Mouse (Mus musculus): ENCODE data around the gene Tmem121b. TPM values are rescaled to one million over a fixed set of nuclear protein-coding genes. Genes with fewer than 3 reads are reported as not detected.

Tmem121b gene
- total RNA-seq, 2 experiments from 2014 or later = not detected

DNA sequence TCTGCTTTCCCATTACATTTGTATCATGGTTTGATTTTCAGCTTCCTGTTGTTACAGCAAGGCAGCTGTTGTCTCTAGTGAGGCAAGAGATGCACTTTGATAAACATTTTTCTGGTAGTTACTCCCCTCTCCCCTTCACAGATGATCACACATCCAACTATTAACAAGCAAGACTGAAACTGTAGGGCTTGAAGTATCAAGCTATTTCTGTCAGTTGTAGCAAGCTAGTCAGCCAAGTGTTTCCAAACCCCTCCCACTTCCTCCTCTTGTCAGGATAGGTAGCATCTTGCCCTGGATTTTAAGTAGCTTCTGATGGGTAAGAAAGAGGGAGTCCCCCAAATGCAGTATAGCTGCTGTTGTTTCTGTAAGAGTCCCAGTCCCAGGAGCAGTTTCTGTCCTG, 23.8 kb downstream of the Tmem121b start:
- ATAC-seq (replicated peaks; ENCODE audit: low FRiP score, low TSS enrichment, poor library complexity, severe bottlenecking) = no peak

DNA sequence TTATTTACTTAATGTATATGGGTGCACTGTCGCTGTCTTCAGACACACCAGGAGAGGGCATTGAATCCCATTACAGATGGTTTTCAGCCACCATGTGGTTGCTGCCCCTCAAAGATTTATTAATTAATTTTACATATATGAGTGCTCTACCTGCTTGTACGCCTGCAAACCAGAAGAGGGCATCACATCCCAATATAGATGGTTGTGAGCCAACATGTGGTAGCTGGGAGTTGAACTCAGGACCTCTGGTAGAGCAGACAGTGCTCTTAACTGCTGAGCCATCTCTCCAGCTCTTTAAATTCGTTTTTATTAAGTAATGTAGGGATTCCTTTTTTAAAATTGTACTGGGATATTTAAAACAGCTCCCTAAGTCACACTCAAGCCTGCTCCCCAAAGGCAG, 24.3 kb downstream of the Tmem121b start:
- ATAC-seq (replicated peaks; ENCODE audit: low FRiP score, low TSS enrichment, poor library complexity, severe bottlenecking) = no peak

DNA sequence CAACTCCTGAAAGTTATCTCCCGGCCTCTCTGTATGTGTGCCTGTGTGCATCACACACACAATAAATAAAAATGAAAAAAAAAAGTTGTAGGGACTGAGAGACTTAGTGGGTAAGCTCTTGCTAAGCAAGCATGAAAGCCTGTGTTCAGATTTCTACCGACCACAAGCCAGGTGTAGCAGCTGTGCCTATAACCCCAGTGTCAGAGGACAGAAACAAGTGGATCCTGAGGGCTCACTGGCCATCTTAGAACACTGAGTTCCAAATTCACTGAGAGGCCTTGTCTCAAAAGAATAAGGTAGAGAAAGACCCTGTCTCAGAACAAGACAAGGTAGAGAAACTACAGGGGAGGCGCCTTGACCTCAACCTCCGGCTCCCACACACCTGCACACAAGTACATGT, 25.3 kb downstream of the Tmem121b start:
- ATAC-seq (replicated peaks; ENCODE audit: low FRiP score, low TSS enrichment, poor library complexity, severe bottlenecking) = no peak

DNA sequence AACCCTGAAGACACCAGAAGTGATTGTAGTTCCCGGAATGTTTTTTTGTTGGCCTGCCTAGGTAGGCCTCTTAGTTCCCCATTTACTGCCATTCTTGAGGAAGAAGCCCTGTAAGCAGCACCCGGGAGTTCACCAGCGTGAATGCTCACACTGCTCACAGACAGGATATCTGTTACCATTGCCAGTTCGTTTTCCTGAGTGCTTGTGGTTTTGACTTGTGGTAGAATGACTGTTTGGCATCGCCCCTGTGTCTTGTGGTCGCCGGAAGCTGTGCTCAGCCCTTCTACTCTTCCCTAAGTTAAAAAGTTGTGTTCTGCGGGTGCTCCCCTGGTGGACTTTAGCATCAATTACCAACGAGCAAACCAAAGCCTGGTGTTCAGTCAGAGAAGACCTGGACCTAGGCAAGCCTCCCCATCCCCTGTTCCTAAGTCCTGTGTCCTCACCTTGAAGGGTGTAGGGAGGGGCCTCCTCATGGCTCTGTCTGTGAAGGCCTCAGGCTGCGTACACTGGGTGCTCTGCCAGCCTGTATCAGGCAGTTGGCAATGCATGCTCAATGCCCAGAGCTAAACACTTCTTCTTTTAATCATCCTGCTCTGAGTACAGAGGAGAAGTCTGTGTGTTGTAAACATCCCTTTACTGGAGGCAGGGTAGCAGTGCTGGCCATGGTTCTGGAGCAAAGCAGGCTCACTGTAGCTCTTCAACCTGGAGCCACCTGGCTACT, 26.8 kb downstream of the Tmem121b start:
- peak; percentile 46 for ATAC-seq (replicated peaks; ENCODE audit: low FRiP score, low TSS enrichment, poor library complexity, severe bottlenecking)

DNA sequence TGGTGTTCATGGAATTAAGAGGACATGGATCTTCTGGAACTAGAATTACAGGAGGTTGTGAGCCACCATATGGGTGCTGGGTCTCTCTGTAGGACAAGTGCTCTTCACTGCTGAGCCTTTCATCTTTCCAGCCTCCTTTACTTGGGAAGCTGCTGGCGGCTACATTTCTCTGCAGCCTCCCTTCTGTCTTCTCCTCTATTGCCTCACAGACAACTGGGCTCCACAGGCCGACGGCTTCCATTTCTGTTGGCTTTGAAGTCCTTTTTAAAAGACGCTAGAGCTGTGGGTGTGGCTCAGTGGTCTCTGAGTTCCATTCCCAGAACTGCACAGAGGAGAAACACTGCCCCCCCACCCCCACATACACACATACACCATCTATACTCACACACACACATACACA, 28.2 kb downstream of the Tmem121b start:
- ATAC-seq (replicated peaks; ENCODE audit: low FRiP score, low TSS enrichment, poor library complexity, severe bottlenecking) = no peak

GRCm38 (mm10) chr6:120464406-120464939, 29.1 kb downstream of the Tmem121b start:
- ATAC-seq (replicated peaks; ENCODE audit: low FRiP score, low TSS enrichment, poor library complexity, severe bottlenecking) = no peak

DNA sequence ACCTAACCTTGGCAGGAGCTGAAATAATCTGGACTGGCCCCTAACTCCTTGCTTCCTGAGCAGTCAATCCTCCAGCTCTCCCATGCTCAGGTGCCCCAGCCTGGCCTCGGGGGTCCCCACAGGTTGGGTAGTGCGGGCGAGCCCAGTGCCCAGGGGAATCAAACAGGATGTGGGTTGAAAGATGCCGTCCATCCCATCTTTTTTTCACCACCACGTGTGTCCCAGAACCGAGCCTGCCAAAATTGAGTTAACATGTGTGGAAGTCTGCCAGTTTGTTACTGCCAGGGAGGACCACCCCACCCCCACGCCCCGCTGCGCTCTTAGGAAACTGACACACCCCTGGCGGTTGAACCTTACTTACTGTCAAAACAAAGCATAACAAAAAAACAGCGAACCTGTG, 29.7 kb downstream of the Tmem121b start:
- ATAC-seq (replicated peaks; ENCODE audit: low FRiP score, low TSS enrichment, poor library complexity, severe bottlenecking) = peak; percentile 55

- peak; percentile 50 for ATAC-seq (replicated peaks; ENCODE audit: low FRiP score, low TSS enrichment, poor library complexity, severe bottlenecking)
Measured at GRCm38 (mm10) chr6:120463086-120463871, 30.3 kb downstream of the Tmem121b start, which contains the start of gene Il17ra. Gene Il17ra, plus strand, starts transcription at chr6:120463247.

GRCm38 (mm10) chr6:120462251-120462650, 31.4 kb downstream of the Tmem121b start:
- ATAC-seq (replicated peaks; ENCODE audit: low FRiP score, low TSS enrichment, poor library complexity, severe bottlenecking) = no peak

GRCm38 (mm10) chr6:120461217-120461616, 32.4 kb downstream of the Tmem121b start:
- ATAC-seq (replicated peaks; ENCODE audit: low FRiP score, low TSS enrichment, poor library complexity, severe bottlenecking) = no peak

DNA sequence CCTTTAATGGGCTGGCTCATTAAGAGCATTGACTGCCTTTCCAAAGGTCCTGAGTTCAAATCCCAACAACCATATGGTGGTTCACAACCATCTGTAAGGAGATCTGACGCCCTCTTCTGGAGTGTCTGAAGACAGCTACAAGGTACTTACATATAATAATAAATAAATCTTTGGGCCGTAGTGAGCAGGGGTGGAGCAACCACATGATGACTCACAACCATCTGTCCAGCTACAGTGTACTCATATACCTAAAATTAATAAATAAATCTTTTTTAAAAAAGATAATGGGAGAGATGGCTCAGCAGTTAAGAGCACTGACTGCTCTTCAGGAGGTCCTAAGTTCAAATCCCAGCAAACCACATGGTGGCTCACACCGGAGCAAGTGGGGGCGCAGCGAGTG, 35.9 kb downstream of the Tmem121b start:
- no peak for ATAC-seq (replicated peaks; ENCODE audit: low FRiP score, low TSS enrichment, poor library complexity, severe bottlenecking)

DNA sequence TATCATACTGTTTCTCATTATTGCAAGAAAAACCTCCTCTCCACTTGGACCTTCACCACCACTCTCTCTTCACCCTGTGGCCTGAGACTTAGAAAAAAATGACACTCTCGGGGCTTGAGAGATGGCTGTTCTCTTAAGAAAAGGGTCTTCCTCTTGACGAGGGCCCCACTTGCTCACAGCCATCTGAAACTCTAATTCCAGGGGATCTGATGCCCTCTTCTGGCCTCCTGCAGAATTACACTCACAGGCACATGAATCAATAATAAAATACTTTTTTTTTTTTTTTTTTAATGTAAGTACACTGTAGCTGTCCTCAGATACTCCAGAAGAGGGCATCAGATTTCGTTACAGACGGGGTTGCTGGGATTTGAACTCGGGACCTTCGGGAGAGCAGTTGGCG, 36.5 kb downstream of the Tmem121b start:
- ATAC-seq (replicated peaks; ENCODE audit: low FRiP score, low TSS enrichment, poor library complexity, severe bottlenecking) = no peak

GRCm38 (mm10) chr6:120454627-120455077, 39.0 kb downstream of the Tmem121b start:
- ATAC-seq (replicated peaks; ENCODE audit: low FRiP score, low TSS enrichment, poor library complexity, severe bottlenecking) = no peak

- no peak for ATAC-seq (replicated peaks; ENCODE audit: low FRiP score, low TSS enrichment, poor library complexity, severe bottlenecking)
Measured at GRCm38 (mm10) chr6:120453556-120453955, 40.1 kb downstream of the Tmem121b start.

GRCm38 (mm10) chr6:120453103-120453445, 40.5 kb downstream of the Tmem121b start:
- peak; percentile 76 for ATAC-seq (replicated peaks; ENCODE audit: low FRiP score, low TSS enrichment, poor library complexity, severe bottlenecking)

DNA sequence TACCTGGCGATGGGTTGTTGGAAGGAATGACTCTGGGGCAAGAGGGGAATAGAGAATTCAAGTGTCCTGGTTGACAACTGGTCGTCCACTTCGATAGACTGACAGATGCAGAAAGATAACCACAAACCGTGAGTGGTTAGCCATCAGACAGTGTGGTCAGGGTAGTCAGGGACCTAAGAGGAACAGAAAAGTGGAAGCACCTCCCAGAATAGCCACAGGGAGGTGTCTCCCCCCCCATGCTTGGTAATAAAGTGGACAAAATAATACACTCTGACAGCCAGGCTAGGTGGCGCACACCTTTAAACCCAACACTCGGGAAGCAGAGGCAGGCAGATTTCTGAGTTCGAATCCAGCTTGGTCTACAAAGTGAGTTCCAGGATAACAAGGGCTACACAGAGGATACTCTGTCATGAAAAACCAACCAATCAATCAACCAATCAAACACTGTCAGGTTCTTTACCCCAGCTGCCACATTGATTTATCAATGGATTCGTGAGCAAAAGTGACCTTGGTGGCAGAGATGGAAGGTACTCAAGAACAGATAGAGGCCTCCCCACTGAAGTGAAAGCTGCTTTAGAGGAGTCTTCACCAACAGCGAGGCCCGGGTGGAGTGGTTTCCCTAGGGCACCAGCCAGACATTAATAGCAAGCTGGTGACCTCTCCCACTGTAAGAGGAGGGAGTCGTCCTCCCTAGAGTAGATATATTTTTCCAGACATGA, 41.1 kb downstream of the Tmem121b start:
- ATAC-seq (replicated peaks; ENCODE audit: low FRiP score, low TSS enrichment, poor library complexity, severe bottlenecking) = no peak

- ATAC-seq (replicated peaks; ENCODE audit: low FRiP score, low TSS enrichment, poor library complexity, severe bottlenecking) = no peak
Measured at GRCm38 (mm10) chr6:120450208-120450607, 43.4 kb downstream of the Tmem121b start.

- ATAC-seq (replicated peaks; ENCODE audit: low FRiP score, low TSS enrichment, poor library complexity, severe bottlenecking) = no peak
Measured at GRCm38 (mm10) chr6:120443363-120444355, 49.9 kb downstream of the Tmem121b start.

Measured in megakaryocyte-erythroid progenitor cell, adult 5-6 weeks (primary cell).